Mouse (Mus musculus) gastrocnemius, adult 2 months (tissue): ENCODE results near the gene Shd. TPM values are rescaled to one million over a fixed set of nuclear protein-coding genes. Genes with fewer than 3 reads are reported as not detected.

Experiments used
- DNase-seq: peaks from one replicate; pipeline ENCODE4 v3.0.0; 2022
- H3K27ac ChIP-seq: fragments of 200-600 bp; 2 replicates; pipeline ENCODE4 v1.8.1; 2022; ENCODE audit warnings: mild to moderate bottlenecking
- H3K4me3 ChIP-seq: fragments of 200-600 bp; 2 replicates; pipeline ENCODE4 v1.8.1; 2022; ENCODE audit warnings: mild to moderate bottlenecking, moderate library complexity
- CTCF ChIP-seq: fragments of 200-600 bp; IDR thresholded peaks from 2 replicates; pipeline ENCODE4 v1.8.1; 2022; ENCODE audit warnings: antibody characterized with exemption, mild to moderate bottlenecking, moderate library complexity
- intact Hi-C: fragments of 180-260 bp; cut with DNase I; formaldehyde crosslinking; loops from one replicate; pipeline ENCODE4 v1.15.1; 2025
- total RNA-seq, 2 experiments: library from RNA; stranded (reverse); gene quantifications; 2 replicates each; pipeline ENCODE4 v1.2.3; 2021

Gene Shd
- total RNA-seq, 2 experiments from 2014 or later, result 0.47 TPM; not detected in 1

GRCm38 (mm10) chr17:55996007-55996406, 25.7 kb downstream of the Shd start:
- Histone ChIP-seq H3K4me3 (no peak overlapping the region), H3K27ac (no peak overlapping the region)
- DNase-seq, result peak; percentile 71

DNA sequence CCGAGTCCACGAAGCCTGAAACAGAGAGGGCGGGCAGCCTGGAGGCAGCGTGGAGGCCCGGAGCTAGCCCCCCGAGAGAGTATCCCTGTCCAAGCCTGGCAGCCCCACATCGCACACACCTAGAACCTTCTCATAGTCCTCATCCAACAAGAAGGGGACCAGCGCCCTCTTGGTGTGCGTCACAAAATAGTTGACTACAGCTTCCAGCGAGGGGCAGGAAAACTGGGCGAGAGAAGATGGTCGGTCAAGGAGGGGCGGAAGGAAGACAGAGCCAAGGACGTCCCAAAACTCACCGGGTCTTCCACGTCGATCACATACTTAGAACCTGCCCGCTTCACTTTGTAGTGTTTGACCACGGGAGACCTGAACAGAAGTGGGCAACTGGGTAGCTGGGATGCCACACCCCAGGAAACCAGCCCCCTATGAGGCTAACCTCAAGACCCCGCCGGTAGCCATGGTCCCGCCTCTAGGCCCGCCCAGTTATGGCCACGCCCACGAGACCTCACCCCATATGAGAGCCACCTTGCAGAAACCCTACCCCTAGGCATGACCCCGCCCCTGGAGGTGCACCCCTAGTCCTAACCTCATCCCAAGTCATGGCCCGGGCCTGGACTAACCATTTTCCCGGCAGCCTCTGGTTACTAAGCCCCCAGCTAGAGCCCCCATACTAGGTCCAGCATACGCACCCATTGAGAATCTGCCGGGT, 29.7 kb downstream of the Shd start:
- intact Hi-C loops, result no loop called here
- Histone ChIP-seq H3K4me3 (no peak overlapping the region), H3K27ac (no peak overlapping the region)
- no peak for TF ChIP-seq CTCF
- DNase-seq, result peak; percentile 22

More at GRCm38 (mm10) chr17:55996007-55996406, 25.7 kb downstream of the Shd start:
- intact Hi-C loops, result no loop called here
- no peak for TF ChIP-seq CTCF

GRCm38 (mm10) chr17:56003000-56003399, 32.7 kb downstream of the Shd start:
- H3K4me3 ChIP-seq, result no peak overlapping the region
- H3K27ac ChIP-seq, result no peak overlapping the region
- DNase-seq, result no peak
- intact Hi-C loops, result no loop called here
- no peak for TF ChIP-seq CTCF

DNA sequence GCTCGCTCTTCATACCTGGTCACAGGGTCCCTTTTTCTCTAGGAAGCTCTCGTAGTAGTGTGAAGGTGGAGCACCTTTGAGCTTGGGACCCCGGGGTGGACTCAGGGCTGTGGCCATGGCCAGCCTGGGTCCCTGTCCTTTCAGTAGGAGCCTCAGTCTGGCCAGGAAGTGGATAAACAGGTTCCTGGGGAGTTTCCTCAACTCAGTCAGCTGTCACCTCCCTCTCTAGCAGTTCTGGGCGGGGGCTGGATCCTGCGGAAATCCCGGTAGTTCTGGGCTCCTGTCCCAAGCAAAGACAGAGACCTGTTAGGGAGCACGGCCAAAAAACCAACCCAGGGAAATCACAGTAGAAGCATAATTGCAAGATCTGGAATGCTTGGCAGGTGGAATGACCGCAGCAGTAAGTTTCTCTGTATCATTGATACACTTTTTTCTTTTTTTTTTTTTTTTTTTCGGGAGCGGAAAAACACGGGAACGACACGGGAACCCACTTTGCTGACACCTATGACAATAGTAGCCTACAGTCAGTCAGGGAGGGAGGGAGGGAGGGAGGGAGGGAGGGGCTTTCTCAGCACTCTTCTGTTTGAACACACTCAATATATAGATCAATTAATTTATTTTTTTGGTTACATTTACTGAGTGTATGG, 35.3 kb downstream of the Shd start, which contains the start of the genes Stap2 and Mpnd:
Gene Stap2, minus strand, starts transcription at position 170 of the 647 bp plus-strand sequence.
Gene Mpnd, plus strand, starts transcription at position 297 of the 647 bp plus-strand sequence.
- H3K4me3 ChIP-seq, result peak within 1 kb of the TSS; percentile 68
- DNase-seq, result peak; percentile 31
- no peak for TF ChIP-seq CTCF
- intact Hi-C loops, result no loop called here
- peak within 1 kb of the TSS; percentile 91 for H3K27ac ChIP-seq

GRCm38 (mm10) chr17:56006956-56007355, 36.7 kb downstream of the Shd start:
- TF ChIP-seq CTCF, result no peak
- peak overlapping the region; percentile 91 for H3K27ac ChIP-seq

DNA sequence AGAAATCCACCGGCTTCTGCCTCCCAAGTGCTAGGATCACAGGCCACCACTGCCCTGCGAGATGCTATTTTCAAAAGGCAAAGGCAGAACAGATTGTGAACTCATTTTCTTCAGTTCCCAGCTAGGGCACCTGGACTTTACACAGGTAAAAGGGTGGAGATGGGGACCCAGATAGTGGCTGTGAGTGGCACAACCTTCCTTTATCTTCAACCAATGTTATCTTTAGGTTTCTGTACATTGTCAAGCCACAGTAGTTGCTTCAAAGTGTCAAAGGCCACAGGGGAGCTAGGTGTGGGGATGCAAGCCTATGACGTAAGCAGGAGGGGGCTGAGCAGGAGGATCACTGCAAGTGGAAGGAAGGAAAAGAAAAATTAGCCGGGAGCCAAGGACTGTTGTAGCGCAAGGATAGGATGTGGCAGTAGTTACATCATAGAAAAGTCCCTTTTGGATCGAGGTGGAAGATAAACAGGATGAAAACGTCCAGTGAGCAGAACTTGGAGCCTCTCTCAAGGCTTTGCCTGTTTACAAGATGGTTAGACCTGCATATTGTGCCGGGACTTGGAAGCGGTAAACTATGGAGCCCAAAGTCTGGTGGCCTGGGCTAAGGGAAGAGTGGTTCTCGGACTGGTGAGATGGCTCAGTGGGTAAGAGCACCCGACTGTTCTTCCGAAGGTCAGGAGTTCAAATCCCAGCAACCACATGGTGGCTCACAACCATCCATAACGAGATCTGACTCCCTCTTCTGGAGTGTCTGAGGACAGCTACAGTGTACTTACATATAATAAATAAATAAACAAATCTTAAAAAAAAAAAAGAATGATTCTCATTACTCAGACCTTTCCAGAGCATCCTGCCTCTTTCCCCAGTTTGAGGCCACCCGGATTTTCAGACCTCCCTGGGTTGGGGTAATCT, 37.4 kb downstream of the Shd start:
- DNase-seq, result no peak
- H3K27ac ChIP-seq, result peak overlapping the region; percentile 91
- intact Hi-C loops, result no loop called here
- H3K4me3 ChIP-seq, result peak overlapping the region; percentile 92
- no peak for TF ChIP-seq CTCF

More at GRCm38 (mm10) chr17:56006956-56007355, 36.7 kb downstream of the Shd start:
- DNase-seq, result peak; percentile 30
- H3K4me3 ChIP-seq, result peak overlapping the region; percentile 30
- intact Hi-C loops, result no loop called here

GRCm38 (mm10) chr17:56008356-56009087, 38.3 kb downstream of the Shd start:
- peak overlapping the region; percentile 91 for H3K27ac ChIP-seq
- intact Hi-C loops, result no loop called here
- DNase-seq, result peak; percentile 94
- TF ChIP-seq CTCF, result no peak
- peak overlapping the region; percentile 92 for H3K4me3 ChIP-seq

DNA sequence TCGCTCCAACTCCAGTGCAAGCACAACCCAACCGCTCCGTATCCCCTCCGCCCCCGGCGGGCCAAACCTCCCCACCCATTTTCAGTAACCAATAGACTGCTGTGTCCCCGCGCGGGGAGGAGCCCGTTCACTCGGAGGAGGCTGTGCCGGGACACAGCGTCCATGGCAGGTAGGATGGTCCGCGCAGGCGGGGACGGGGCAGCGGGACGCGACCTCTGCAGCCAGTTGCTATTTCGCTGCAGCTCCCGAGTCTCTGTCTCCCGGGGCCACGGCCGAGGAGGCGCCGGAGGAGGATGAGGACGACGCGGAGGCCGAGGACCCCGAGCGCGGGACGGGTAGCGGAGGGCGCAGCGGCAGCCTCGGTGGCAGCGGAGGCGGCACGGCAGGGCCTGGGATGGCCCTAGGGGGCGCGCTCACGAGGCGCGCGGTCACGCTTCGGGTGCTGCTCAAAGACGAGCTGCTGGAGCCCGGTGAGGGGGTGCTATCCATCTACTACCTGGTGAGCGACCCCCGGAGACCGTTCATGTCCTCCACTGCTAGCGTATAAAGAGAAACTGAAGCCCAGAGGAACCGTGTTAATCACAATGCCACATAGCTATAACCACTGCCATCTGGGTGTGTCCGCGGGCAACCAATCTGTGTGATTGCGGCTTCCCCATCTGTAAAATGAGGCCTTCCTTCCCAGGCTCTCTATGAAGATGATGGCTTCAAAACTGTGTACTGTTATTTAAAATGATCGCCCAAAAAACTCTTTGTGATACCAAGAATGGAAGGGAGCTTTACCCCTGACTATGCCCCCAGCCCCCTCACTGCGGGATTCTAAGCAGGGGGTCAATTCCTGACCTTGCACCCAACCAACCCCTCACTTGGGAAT, 39.1 kb downstream of the Shd start:
- H3K27ac ChIP-seq, result peak overlapping the region; percentile 91
- DNase-seq, result peak; percentile 95
- intact Hi-C loops, result no loop called here
- peak; percentile 67 for TF ChIP-seq CTCF
- peak overlapping the region; percentile 92 for H3K4me3 ChIP-seq

- no peak for TF ChIP-seq CTCF
- DNase-seq, result no peak
- peak overlapping the region; percentile 92 for H3K4me3 ChIP-seq
- H3K27ac ChIP-seq, result peak overlapping the region; percentile 91
- intact Hi-C loops, result loop anchor here (1.0 kb wide), 2 partner anchors 34 to 53 kb away; no protein-coding TSS in a partner anchor
Observed at GRCm38 (mm10) chr17:56009962-56010240, 39.6 kb downstream of the Shd start.

DNA sequence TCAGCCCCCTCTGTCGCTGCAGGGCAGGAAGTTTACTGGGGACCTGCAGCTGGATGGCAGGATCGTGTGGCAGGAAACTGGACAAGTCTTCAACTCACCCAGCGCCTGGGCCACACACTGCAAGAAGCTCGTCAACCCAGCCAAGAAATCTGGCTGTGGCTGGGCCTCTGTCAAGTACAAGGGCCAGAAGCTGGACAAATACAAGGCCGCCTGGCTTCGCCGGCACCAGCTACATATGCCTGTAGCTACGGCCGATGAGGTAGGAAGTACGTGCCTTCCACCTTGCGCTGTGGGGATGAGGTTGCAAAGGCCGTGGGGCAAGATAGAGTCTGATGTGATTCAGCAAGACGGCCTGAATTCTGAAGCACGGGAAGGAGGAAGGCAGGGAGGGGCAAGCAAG, 40.0 kb downstream of the Shd start:
- Histone ChIP-seq H3K27ac (peak overlapping the region; percentile 91), H3K4me3 (peak overlapping the region; percentile 92)
- DNase-seq, result peak; percentile 31
- TF ChIP-seq CTCF, result no peak
- intact Hi-C loops, result loop anchor here (1.0 kb wide), 2 partner anchors 34 to 53 kb away; no protein-coding TSS in a partner anchor

DNA sequence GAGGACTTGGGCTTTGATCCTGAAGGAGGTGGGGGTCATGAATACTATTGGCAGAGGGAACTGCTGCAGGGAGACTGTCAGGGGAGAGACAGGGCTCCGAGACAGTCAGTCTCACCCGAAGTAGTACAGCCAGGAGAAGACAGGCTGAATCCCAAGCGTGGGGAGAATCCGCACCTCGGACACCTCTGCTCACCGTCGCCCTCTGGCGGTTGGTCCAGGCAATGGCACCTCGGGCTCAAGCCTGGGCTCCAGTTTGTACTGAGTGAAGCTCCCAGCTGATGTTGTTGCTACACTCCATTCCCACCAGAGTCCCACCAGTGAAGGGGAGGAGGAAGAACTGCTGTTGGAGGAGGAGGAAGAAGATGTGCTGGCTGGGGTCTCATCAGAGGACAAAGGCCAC, 40.4 kb downstream of the Shd start:
- Histone ChIP-seq H3K4me3 (peak overlapping the region; percentile 92), H3K27ac (no peak overlapping the region)
- intact Hi-C loops, result loop anchor here (1.0 kb wide), 2 partner anchors 34 to 53 kb away; no protein-coding TSS in a partner anchor
- TF ChIP-seq CTCF, result no peak; the same call in 1 of the 2 replicates
- DNase-seq, result peak; percentile 87
